Mouse (Mus musculus) intestine, postnatal 0 days (tissue): ENCODE measurements around the gene Shisa9. TPM values are rescaled to one million over a fixed set of nuclear protein-coding genes. Genes with fewer than 3 reads are reported as not detected.

Source experiments
- ATAC-seq: fragments of 200-750 bp; cut with Nextera tagmentation; 2 replicates; pipeline ENCODE4 v1.8.0; 2017; ENCODE audit warnings: mild to moderate bottlenecking, moderate TSS enrichment, moderate library complexity
- H3K27ac ChIP-seq: fragments of 300-500 bp; sonication (generic); 2 replicates; pipeline ENCODE4 v1.5.1; 2014; ENCODE audit warnings: mild to moderate bottlenecking, low read depth, low read length, moderate library complexity
- H3K27me3 ChIP-seq: fragments of 300-500 bp; sonication (generic); replicated peaks from 2 replicates; pipeline ENCODE4 v1.6.1; 2014; ENCODE audit warnings: low read length, mixed read lengths; ENCODE audit not compliant: control insufficient read depth, insufficient read depth
- H3K36me3 ChIP-seq: fragments of 300-500 bp; sonication (generic); 2 replicates; pipeline ENCODE4 v1.6.1; 2014; ENCODE audit warnings: mild to moderate bottlenecking, moderate library complexity; ENCODE audit not compliant: control insufficient read depth, insufficient read depth
- H3K4me1 ChIP-seq: fragments of 300-500 bp; sonication (generic); replicated peaks from 2 replicates; pipeline ENCODE4 v1.6.1; 2014; ENCODE audit warnings: antibody characterized with exemption, low read length, mixed read lengths; ENCODE audit not compliant: control insufficient read depth, insufficient read depth
- H3K4me2 ChIP-seq: fragments of 300-500 bp; sonication (generic); replicated peaks from 2 replicates; pipeline ENCODE4 v1.6.1; 2014; ENCODE audit warnings: low read depth, mild to moderate bottlenecking, moderate library complexity
- H3K4me3 ChIP-seq: fragments of 300-500 bp; sonication (generic); 2 replicates; pipeline ENCODE4 v1.5.1; 2014; ENCODE audit warnings: low read depth, low read length
- H3K9ac ChIP-seq: fragments of 300-500 bp; sonication (generic); 2 replicates; pipeline ENCODE4 v1.6.1; 2014; ENCODE audit warnings: mild to moderate bottlenecking, low read depth, low read length
- H3K9me3 ChIP-seq: fragments of 300-500 bp; sonication (generic); 2 replicates; pipeline ENCODE4 v1.6.1; 2016; ENCODE audit warnings: mixed run types; ENCODE audit not compliant: control insufficient read depth
- CTCF ChIP-seq: sonication (generic); IDR thresholded peaks from 2 replicates; pipeline ENCODE4 v1.5.1; 2016; ENCODE audit warnings: low read depth, mild to moderate bottlenecking, control low read depth, antibody characterized with exemption, moderate library complexity
- WGBS: fragments of 180-500 bp; shearing (Covaris S2); extraction: QIAGEN DNeasy Blood & Tissue Kit; methylation state at CpG from one replicate; pipeline ENCODE4 v1.1.7; 2014; 5-methylcytosine and 5-hydroxymethylcytosine counted together
- polyA plus RNA-seq: library from polyadenylated mRNA; unstranded; fragments of >200 nt; fragmentation: Nextera tagmentation; extraction: Ambion mirVana; gene quantifications from 2 replicates; pipeline ENCODE4 v1.2.1, GENCODE M21; 2015

Shisa9 gene
- polyA plus RNA-seq, 1 experiment from 2014 or later: 0.37 TPM

DNA sequence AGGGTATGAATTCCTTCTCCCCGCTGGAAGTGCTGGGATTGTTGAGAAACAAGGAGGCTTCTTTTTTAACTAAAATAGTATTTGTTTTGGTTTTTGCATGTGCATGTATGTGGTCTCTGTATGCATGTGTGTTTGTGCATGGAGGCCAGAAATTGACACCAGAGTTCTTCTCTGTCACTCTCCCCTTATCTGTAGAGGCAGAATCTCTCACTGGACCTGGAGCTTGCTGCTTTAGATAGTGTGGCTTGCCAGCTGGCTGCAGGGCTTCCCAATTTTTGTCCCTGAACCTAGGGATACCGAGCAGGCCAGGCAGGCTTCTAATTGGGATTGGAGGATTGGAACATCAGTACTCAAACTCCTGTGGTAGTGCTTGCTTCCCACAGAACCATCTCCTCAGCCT is 99.2 kb downstream of the Shisa9 start:
- Histone ChIP-seq H3K4me2 (no peak overlapping the region), H3K27ac (no peak overlapping the region), H3K36me3 (no peaks in the 10 kb centered on the region), H3K4me1 (no peaks in the 10 kb centered on the region), H3K9me3 (no peaks in the 10 kb centered on the region), H3K27me3 (no peaks in the 10 kb centered on the region), H3K9ac (no peak overlapping the region), H3K4me3 (no peak overlapping the region)
- no peak for ATAC-seq
- WGBS: 70% methylated on average over 2 of the region's 2 CpGs
- TF ChIP-seq CTCF: no peak

GRCm38 (mm10) chr16:12090604-12091235 is 106.8 kb downstream of the Shisa9 start:
- 66% methylated on average over 5 of the region's 5 CpGs for WGBS
- Histone ChIP-seq H3K4me2 (no peak overlapping the region), H3K4me1 (no peaks in the 10 kb centered on the region), H3K36me3 (no peaks in the 10 kb centered on the region), H3K9ac (no peak overlapping the region), H3K4me3 (no peak overlapping the region), H3K27me3 (no peaks in the 10 kb centered on the region), H3K9me3 (no peaks in the 10 kb centered on the region), H3K27ac (no peak overlapping the region)
- no peak for ATAC-seq
- no peak for TF ChIP-seq CTCF

DNA sequence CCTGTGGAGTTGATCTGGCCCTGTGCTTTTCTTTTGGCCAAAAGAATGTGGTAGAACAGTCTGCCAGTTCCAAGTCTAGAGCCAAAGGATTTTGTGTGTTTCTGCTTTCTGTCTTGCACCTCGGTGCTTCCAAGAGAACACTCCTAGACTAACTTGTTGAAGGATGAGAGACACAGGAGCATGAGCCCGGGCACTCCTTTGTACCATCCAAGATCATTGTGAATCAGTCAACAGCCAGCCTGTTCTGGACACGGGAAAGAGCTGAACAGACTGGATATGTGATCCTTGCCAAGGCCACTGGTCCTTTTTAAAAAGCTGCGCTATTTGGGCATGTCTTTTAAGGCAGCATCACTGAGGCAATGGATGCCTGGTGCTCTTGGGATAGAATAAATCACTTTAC is 109.3 kb downstream of the Shisa9 start:
- Histone ChIP-seq H3K27me3 (no peaks in the 10 kb centered on the region), H3K36me3 (no peaks in the 10 kb centered on the region), H3K27ac (no peak overlapping the region), H3K4me2 (no peak overlapping the region), H3K9me3 (no peaks in the 10 kb centered on the region), H3K4me1 (no peaks in the 10 kb centered on the region), H3K9ac (no peak overlapping the region), H3K4me3 (no peak overlapping the region)
- ATAC-seq: no peak
- TF ChIP-seq CTCF: no peak
- 82% methylated on average over 4 of the region's 4 CpGs for WGBS

DNA sequence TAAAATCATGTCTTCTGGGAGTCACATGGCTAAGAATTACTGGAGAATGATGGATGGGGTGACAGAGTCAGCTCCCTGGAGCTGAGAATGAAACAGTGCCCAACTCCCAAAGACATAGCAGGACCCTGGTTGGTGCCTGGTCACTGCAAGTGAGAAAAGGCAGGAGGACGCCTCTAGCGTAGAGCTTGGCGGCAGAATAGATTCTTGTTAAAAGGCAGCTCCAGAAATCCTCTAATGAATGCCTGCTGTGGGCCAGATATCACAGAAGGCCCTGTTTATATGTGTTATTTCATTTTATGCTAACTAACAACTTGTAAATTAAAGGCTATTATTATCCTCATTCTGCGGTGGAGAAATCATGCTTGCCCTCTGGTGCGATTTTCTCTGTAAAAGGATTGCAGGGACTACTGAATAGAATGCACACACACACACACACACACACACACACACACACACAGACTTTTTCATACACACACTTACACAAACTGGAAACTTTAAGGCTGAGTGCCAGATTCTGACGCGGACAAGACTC is 110.9 kb downstream of the Shisa9 start:
- WGBS: 75% methylated on average over 7 of the region's 7 CpGs

GRCm38 (mm10) chr16:12095365-12095764 is 111.5 kb downstream of the Shisa9 start:
- Histone ChIP-seq H3K4me2 (no peak overlapping the region), H3K4me3 (no peak overlapping the region), H3K4me1 (no peaks in the 10 kb centered on the region), H3K9me3 (no peaks in the 10 kb centered on the region), H3K9ac (no peak overlapping the region), H3K36me3 (no peaks in the 10 kb centered on the region), H3K27me3 (no peaks in the 10 kb centered on the region), H3K27ac (no peak overlapping the region)
- TF ChIP-seq CTCF: no peak
- ATAC-seq: no peak
- 43% methylated on average over 2 of the region's 2 CpGs for WGBS

More for the DNA sequence above, 110.9 kb downstream of the Shisa9 start:
- Histone ChIP-seq H3K4me2 (no peak overlapping the region), H3K36me3 (no peaks in the 10 kb centered on the region), H3K4me3 (no peak overlapping the region), H3K27me3 (no peaks in the 10 kb centered on the region), H3K9ac (no peak overlapping the region), H3K9me3 (no peaks in the 10 kb centered on the region), H3K4me1 (no peaks in the 10 kb centered on the region), H3K27ac (no peak overlapping the region)
- TF ChIP-seq CTCF: no peak
- ATAC-seq: no peak

- Histone ChIP-seq H3K27me3 (no peaks in the 10 kb centered on the region), H3K36me3 (no peaks in the 10 kb centered on the region), H3K27ac (no peak overlapping the region), H3K9ac (no peak overlapping the region), H3K4me2 (no peak overlapping the region), H3K9me3 (no peaks in the 10 kb centered on the region), H3K4me3 (no peak overlapping the region), H3K4me1 (no peaks in the 10 kb centered on the region)
- no peak for TF ChIP-seq CTCF
- 83% methylated on average over 4 of the region's 4 CpGs for WGBS
- ATAC-seq: no peak
Observed at GRCm38 (mm10) chr16:12108436-12108835, 124.5 kb downstream of the Shisa9 start.
